Mouse (Mus musculus) cerebellum, adult 18-20 months (tissue): Measurements from ENCODE around the gene 9330182O14Rik.

Source experiments
- DNase-seq, 2 experiments: peaks; one replicate each; pipeline ENCODE4 v3.0.0; 2021

The 9330182O14Rik gene

GRCm38 (mm10) chr15:40134152-40134792 lies at the start of gene 9330182O14Rik:
9330182O14Rik (plus strand) TSS chr15:40134365.
- DNase-seq, result peak in 1 of 2 experiments; percentile 7

DNA sequence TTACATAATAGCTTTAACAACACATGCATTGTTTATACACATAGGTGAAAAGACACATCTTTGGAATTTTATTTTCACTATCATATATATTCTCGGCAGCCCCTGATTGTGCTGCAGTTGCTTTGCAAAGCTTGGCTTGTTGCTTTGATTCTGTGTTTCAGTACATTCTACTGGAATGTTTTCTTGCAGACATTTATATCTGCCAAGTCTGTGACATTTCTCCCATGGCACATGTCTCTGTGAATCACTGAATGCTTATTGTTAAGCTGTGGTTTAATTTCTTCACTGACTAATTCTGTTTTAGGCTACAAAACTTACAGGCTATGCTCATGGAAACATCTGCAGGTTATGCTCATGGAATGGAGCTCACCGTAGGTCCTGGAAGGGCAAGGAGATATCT lies 30.9 kb upstream of the 9330182O14Rik start:
- DNase-seq, result no peak

DNA sequence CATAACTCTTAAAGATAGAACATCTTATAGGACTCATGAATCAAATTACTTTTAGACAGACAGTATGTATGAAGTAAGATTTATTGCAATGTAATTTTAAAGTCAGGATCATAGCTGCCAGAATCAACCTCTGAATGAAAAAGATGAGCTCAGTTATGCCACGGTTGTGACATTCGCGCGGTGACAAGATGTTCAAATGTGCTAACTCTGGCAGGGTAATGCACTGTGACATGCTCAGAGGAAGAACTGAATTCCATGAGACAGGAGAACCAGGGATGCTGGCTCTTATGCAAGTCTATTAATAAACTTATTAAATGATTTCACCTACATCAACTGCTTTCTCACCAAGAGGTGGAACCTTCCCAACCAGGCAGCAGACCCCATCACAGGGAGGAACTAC lies 28.5 kb upstream of the 9330182O14Rik start:
- DNase-seq, result no peak

GRCm38 (mm10) chr15:40113888-40114576 lies 20.1 kb upstream of the 9330182O14Rik start:
- no peak for DNase-seq

DNA sequence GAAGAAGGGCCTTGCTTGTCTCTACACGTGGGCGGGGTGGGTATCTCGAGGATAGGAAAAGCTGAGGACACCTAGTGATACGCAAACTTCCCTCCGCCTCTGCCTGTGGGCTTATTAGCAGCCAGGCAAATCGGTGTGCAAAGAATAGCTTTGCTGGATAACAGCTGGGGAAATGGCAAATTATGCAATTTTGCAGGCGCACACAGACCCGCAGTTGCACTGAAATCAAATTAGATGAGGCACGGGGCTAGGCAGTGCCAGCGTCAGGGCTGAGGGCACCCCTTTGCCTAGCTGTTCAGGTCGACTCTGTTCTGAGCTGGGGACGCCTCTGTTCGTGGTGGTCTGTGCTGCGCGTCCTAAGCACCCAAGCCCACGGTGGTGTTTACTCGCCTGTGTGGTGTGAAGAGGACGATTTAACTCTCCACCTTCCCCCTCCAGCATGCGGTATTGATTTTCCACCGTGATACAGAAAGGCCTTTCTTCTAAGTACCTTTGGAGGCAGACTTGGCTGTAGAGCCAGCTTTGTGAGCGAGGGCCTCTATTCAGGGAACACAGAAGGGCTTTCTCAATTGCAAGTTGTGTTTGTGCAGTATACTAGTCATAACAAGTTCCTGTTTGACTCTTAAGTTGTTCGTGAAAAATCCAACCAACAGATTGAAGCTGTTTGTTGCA lies 19.4 kb upstream of the 9330182O14Rik start:
- no peak for DNase-seq

DNA sequence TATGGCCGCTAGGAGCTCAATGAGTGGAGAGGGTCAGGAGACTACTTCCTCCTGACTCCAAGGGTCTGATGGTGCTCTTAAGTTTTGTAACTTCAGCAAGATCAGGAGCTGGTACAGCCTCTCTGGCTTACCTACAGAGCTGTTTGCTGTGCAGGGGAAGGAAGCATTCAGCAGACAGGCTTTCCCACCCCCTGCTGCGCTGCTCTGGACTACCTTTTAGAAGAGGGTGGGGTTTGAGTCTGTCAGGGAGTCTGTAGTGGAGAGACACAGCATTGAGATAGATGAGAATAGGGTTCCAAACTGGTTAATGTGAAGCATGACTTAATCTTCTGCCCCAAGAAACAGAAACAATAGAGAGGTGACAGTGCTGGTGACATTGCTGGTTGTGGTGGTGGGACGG lies 17.8 kb upstream of the 9330182O14Rik start:
- DNase-seq, result no peak

GRCm38 (mm10) chr15:40124211-40124953 lies 9.8 kb upstream of the 9330182O14Rik start:
- no peak for DNase-seq

DNA sequence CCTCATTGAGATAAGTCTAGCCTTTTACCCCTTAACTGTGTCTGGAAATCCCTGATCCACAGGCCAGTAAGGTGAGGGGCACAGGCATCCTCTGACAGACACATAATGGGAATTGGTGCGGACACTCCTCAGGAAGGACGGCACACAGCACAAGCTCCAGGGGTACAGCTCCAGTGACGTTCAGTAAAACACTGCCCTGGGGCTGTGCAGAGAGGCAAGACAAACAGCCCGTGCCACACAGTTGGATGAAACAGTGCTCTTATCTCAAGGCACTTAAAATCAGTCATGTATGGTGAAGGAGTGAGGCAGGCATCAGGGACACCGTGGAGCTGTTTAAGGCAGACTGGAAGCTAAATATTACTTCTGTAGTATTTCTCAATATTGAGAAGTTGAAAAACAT lies 4.7 kb upstream of the 9330182O14Rik start:
- no peak for DNase-seq

DNA sequence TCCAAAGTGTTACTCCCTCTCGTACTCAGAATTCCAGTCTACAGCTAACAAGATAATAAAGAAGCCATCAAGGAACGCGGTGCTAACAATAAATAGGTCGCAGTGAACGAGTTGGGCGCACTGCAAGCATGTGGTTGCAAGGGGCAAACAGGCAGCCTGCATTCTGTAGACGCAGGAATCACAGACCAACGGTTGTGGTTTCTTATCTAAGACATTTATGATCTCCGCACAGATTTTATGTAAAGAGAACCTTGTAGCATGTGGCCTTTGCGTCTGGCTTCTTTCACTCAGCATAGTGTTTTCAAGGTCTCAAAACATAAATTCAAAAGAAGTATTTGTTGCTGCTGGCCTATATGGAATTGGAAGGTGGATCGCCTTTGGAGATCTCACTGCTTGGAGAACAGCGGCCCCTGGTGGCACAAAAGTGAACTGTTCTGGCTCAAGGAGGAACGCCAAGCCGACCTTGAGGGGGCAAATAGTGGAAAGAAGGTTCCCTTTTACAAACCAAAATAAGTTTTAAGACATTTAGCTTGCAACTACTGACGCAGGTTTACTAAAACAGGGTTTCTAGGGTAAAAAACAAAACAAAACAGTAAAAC lies 3.2 kb upstream of the 9330182O14Rik start:
- peak; percentile 68 to 84 for DNase-seq

DNA sequence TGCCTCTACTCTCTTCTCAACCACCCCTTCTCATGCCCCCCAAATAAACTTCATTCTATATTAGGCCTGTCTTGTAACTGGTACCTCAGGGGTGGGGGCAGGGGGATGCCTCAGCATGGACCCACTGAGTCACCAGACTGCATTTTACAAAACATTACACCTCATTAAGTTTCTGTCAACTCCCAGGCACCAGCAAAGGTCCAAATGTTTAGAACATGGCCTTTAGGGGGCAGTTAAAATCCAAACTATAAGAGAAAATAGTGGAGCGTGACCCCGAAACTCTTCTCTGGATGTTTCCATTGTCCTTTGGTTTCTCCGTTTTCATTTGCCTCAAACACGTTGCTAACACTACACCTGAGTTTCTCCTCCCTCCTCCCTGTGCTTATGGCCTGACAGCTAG lies 1.8 kb upstream of the 9330182O14Rik start:
- no peak for DNase-seq

- DNase-seq, result peak; percentile 35 to 39
Measured at GRCm38 (mm10) chr15:40144221-40144620, 10.1 kb downstream of the 9330182O14Rik start.

DNA sequence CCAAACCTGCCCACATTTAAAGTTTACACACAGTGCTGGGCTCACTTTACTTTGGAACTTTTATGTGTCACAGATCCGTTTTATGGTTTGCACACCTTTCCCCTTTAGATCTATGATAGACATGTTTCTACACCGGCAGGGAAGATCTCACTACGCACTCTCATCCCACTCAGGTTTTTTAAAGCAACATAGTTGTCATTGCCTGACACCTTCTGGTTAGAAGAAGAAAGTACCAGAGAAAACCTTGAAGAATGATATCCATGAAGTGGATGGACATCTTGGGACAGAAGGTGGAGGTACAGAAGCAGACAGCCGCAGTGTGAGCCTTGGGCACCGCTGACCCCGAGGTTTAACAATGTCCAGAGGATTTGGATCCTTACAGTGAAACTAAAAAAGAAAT lies 23.5 kb downstream of the 9330182O14Rik start:
- DNase-seq, result no peak

- DNase-seq, result peak; percentile 57 to 78
Measured at GRCm38 (mm10) chr15:40166560-40167275, 32.6 kb downstream of the 9330182O14Rik start.

GRCm38 (mm10) chr15:40167276-40168139 lies 33.3 kb downstream of the 9330182O14Rik start:
- peak; percentile 34 to 51 for DNase-seq

DNA sequence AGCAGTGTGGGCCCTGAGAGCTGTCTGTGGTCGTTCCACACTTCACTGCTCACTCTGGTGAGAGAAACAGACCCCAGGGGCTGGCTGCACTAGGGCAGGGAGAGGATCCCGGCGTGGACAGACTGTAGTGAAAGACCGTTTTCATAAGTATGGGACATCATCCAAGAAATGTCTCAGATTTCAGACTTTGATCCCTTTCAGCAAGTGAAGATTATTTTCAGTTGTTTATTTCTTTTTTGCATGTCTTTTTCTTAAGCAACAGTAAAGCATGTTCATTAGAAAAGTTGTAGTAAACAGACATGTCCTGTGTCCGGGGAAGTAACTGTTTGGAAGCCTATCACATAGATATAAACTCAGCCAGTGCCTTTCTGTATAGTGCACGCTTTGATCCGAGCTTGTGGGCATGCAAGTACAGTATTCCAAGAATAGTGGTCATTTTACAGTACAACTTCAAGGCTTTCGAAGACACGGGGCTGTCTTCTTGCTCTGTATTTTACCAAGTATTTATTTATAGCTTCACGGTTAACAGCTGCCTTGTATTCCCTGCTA lies 34.0 kb downstream of the 9330182O14Rik start:
- peak in 1 of 2 experiments; percentile 12 for DNase-seq

- no peak for DNase-seq
Measured at GRCm38 (mm10) chr15:40169061-40169460, 34.9 kb downstream of the 9330182O14Rik start.

GRCm38 (mm10) chr15:40169705-40170104 lies 35.5 kb downstream of the 9330182O14Rik start:
- peak in 1 of 2 experiments; percentile 25 for DNase-seq

DNA sequence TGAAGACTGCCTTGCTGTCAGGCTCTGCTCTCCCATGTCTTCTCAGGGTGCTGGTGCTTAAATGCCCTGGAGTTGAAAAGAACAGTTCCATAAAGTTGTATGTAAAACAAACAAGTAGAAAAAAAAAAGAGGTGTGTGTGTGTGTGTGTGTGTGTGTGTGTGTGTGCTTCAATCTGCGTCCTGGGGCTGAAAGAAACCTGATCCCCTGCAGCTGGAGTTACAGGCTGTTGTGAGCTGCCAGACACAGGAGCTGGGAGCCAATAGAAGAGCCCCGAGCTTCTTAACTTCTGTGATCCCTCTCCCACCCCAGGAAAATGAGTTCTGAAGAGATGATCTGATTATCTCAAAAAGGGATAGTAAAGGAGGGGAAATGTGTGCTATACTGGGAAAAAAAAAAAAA lies 45.3 kb downstream of the 9330182O14Rik start:
- no peak for DNase-seq

- no peak for DNase-seq
Measured at GRCm38 (mm10) chr15:40187017-40187416, 52.9 kb downstream of the 9330182O14Rik start.
